Mouse (Mus musculus) spleen, adult 2 months (tissue): ENCODE results near the gene Tbc1d1. TPM values are rescaled to one million over a fixed set of nuclear protein-coding genes. Genes with fewer than 3 reads are reported as not detected.

Source experiments
- DNase-seq, 2 experiments: peaks; one replicate each; pipeline versions ENCODE4 v3.0.0 to v3.0.0-alpha.2; 2012 to 2021; ENCODE audit warnings: low spot score in 2 of 2, low read depth in 1 of 2
- H3K27ac ChIP-seq: fragments of 200-500 bp; 2 replicates; pipeline ENCODE4 v1.5.1; 2012; ENCODE audit warnings: low read length, inconsistent platforms; ENCODE audit not compliant: insufficient read depth
- H3K27me3 ChIP-seq: fragments of 200-500 bp; 2 replicates; pipeline ENCODE4 v1.6.1; 2012; ENCODE audit warnings: mild to moderate bottlenecking, moderate library complexity, low read length, inconsistent platforms; ENCODE audit not compliant: control insufficient read depth, insufficient read depth
- H3K36me3 ChIP-seq: fragments of 200-500 bp; 2 replicates; pipeline ENCODE4 v1.6.1; 2012; ENCODE audit warnings: mild to moderate bottlenecking, low read length, inconsistent platforms; ENCODE audit not compliant: control insufficient read depth, insufficient read depth
- H3K4me1 ChIP-seq: fragments of 200-500 bp; 2 replicates; pipeline ENCODE4 v1.6.1; 2011; ENCODE audit warnings: inconsistent platforms; ENCODE audit not compliant: control insufficient read depth, insufficient read depth, insufficient read length
- H3K4me3 ChIP-seq: fragments of 200-500 bp; 2 replicates; pipeline ENCODE4 v1.5.1; 2011; ENCODE audit warnings: mild to moderate bottlenecking, inconsistent platforms; ENCODE audit not compliant: insufficient read depth, insufficient read length; ENCODE audit errors: extremely low read depth
- CTCF ChIP-seq: fragments of 200-500 bp; IDR thresholded peaks from 2 replicates; pipeline ENCODE4 v1.5.1; 2011; ENCODE audit warnings: mild to moderate bottlenecking, inconsistent platforms; ENCODE audit not compliant: insufficient read depth, insufficient read length, insufficient replicate concordance; ENCODE audit errors: extremely low read depth
- POLR2A ChIP-seq: fragments of 200-500 bp; IDR thresholded peaks from 2 replicates; pipeline ENCODE4 v1.6.1; 2011; ENCODE audit warnings: low read depth, low read length, inconsistent platforms
- WGBS: fragments of 180-500 bp; shearing (Covaris S2); methylation state at CpG from one replicate; pipeline ENCODE4 v1.1.7; 2018; 5-methylcytosine and 5-hydroxymethylcytosine counted together
- polyA plus RNA-seq: library from polyadenylated mRNA; depleted of rRNA; stranded (reverse); fragments of >200 nt; gene quantifications from 2 replicates; pipeline ENCODE4 v1.2.3, GENCODE M21; 2012

Tbc1d1 gene
- polyA plus RNA-seq, 1 experiment: 16.8 TPM

DNA sequence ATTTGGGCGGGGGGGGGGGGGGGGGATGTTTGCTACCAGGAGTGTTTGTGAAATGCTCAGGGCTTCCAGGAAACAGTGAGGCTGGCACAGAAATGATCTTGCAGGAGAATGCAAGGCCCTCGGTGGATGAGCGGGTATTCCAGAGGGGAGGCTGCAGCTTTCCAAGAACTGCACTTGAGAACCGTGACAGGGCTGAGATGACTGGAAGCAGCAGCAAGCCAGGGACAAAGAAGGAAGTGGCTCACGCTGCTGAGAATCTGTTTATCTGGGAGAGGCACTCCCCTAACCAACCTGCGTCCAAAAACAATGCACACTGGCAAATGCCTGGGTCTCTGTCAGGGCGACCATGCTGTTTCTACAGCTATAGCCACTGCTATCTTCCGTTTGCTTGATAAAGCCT, 225.4 kb downstream of the Tbc1d1 start:
- Histone ChIP-seq H3K27ac (peak overlapping the region; percentile 40), H3K36me3 (no peaks in the 10 kb centered on the region), H3K4me3 (no peak overlapping the region), H3K27me3 (no peaks in the 10 kb centered on the region), H3K4me1 (peaks cover 40% of the 10 kb centered on the region)
- TF ChIP-seq POLR2A (no peak), CTCF (no peak)
- whole genome bisulfite sequencing: 44% methylated on average over 8 of the region's 8 CpGs
- DNase-seq: no peak

DNA sequence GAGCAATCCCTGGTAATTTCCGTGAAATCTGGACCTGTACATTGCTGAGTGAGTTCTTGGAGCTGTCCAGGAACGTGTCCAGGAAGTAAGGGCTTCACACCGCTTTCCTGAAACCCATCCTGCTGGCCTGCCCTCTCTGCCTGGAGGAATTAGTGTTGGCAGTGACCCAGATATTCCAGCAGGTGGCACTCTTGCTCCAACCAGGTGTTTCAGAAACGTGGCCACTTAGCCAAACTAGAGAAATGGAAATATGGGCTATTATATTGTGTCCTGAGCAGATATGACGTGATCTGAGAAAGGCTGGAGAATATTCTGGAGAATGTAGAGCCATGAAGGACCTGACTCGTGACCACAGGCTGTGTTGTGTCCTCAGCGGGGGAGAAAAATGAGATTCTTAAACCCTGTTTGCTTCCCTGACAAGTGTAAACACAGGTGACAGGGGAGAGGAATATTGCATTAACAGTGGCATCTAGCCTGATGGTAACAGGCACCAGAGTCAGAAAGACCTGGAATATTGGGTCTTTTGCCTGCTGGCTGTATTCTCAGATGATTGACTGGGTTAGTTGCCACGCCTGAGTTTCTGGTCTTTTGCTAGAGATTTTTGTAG, 226.4 kb downstream of the Tbc1d1 start:
- no peaks in the 10 kb centered on the region for H3K36me3 ChIP-seq
- DNase-seq: peak; percentile 50 to 73
- no peak overlapping the region for H3K4me3 ChIP-seq
- TF ChIP-seq POLR2A (no peak), CTCF (peak; percentile 90; the same call in 1 of the 2 replicates)
- no peak overlapping the region for H3K27ac ChIP-seq
- peaks cover 38% of the 10 kb centered on the region for H3K4me1 ChIP-seq
- no peaks in the 10 kb centered on the region for H3K27me3 ChIP-seq
- WGBS: 24% methylated on average over 8 of the region's 8 CpGs

DNA sequence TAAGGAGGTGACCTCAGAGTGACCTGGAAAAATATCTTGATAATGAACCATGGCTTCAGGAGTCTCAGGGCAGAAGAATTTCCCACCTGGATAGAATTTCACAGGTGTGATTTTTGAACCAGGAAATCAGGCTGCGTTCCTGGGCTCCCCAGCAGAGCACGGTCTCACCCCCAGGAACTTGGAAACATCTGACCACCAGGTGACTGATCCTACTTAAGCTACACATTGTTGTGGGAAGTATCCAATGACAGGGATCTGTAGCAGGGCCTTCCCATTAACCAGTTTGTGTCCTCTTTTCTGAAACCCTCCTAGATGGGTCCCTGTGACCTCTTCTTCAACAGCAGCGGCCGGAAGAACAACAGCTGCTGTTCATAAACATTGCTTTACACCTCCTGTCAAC, 227.1 kb downstream of the Tbc1d1 start:
- no peak overlapping the region for H3K4me3 ChIP-seq
- TF ChIP-seq CTCF (no peak), POLR2A (no peak)
- H3K27me3 ChIP-seq: no peaks in the 10 kb centered on the region
- H3K4me1 ChIP-seq: peaks cover 33% of the 10 kb centered on the region
- H3K36me3 ChIP-seq: no peaks in the 10 kb centered on the region
- WGBS: 97% methylated on average over 4 of the region's 4 CpGs
- DNase-seq: no peak
- H3K27ac ChIP-seq: no peak overlapping the region

DNA sequence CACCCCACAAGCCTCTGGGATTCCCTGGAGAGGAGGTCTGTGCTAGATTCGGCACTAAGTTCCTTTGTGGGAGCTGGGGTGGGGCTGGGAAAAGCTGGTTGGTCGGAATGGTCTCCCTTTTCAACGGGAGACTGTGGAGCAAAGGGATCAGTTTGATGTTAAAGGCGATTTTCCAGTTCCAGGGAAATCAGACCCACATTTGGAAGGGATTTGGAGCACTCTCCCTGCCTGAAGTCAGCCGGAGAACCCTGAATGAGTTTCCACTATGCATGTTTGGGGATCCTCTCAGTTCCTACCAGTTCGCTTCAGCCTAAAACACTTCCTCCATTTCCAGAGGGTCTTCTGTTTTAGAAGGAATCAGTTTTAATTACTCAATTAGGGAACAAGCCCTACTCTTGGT, 228.4 kb downstream of the Tbc1d1 start:
- DNase-seq: no peak
- 93% methylated on average over 6 of the region's 6 CpGs for WGBS
- H3K27ac ChIP-seq: no peak overlapping the region
- no peak overlapping the region for H3K4me3 ChIP-seq
- TF ChIP-seq CTCF: no peak
- TF ChIP-seq POLR2A: no peak
- no peaks in the 10 kb centered on the region for H3K27me3 ChIP-seq
- peaks cover 27% of the 10 kb centered on the region for H3K4me1 ChIP-seq
- H3K36me3 ChIP-seq: no peaks in the 10 kb centered on the region

DNA sequence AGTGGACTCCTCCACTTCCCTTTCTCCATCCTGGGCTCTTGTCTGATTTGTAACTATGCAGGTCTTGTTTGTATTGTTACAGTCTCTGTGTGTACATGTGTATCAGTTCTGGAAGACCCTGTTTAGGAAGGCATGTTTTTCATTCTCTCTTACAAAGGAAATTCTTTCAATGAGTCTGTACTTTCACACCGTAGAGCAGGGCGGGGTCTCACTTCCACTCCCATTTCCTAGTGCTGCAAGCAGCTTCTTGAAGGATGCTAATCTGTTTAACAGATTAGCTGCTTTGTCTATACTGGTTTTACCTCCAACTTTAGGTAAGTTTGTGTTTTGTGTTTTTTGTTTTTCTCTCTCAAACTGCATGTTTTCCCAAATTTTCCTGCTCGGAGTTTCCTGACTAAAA, 230.9 kb downstream of the Tbc1d1 start:
- H3K4me1 ChIP-seq: peaks cover 25% of the 10 kb centered on the region; the same call in 1 of the 2 replicates

GRCm38 (mm10) chr5:64389202-64389929, 233.3 kb downstream of the Tbc1d1 start:
- WGBS: 77% methylated on average over 6 of the region's 6 CpGs
- H3K36me3 ChIP-seq: no peaks in the 10 kb centered on the region
- H3K27ac ChIP-seq: no peak overlapping the region
- H3K27me3 ChIP-seq: no peaks in the 10 kb centered on the region
- peaks cover 41% of the 10 kb centered on the region; the same call in 1 of the 2 replicates for H3K4me1 ChIP-seq
- no peak for DNase-seq
- TF ChIP-seq CTCF (no peak), POLR2A (no peak)
- H3K4me3 ChIP-seq: no peak overlapping the region

More for the DNA sequence above, 230.9 kb downstream of the Tbc1d1 start:
- 50% methylated on average over 3 of the region's 3 CpGs for WGBS
- Histone ChIP-seq H3K27me3 (no peaks in the 10 kb centered on the region), H3K36me3 (no peaks in the 10 kb centered on the region), H3K27ac (no peak overlapping the region), H3K4me3 (no peak overlapping the region)
- TF ChIP-seq POLR2A (no peak), CTCF (no peak)
- no peak for DNase-seq

- Histone ChIP-seq H3K4me1 (peaks cover 45% of the 10 kb centered on the region; the same call in 1 of the 2 replicates), H3K4me3 (no peak overlapping the region), H3K27ac (peak overlapping the region; percentile 84; the same call in 1 of the 2 replicates), H3K36me3 (no peaks in the 10 kb centered on the region), H3K27me3 (no peaks in the 10 kb centered on the region)
- 24% methylated on average over 4 of the region's 4 CpGs for whole genome bisulfite sequencing
- DNase-seq: no peak
- TF ChIP-seq CTCF: no peak
These were observed 235.2 kb downstream of the Tbc1d1 start for GRCm38 (mm10) chr5:64391346-64391745.
